Comparison of ENCODE assay signal across 13 mouse cellular contexts in genomic region chr1:90973574-90973911, GRCm38 (mm10). TPM values are rescaled to one million over a fixed set of nuclear protein-coding genes. Genes with fewer than 3 reads are reported as not detected.
DNase-seq lines count a peak whose midpoint lies in the region; ATAC-seq and TF ChIP-seq lines count a peak whose summit lies in the region.
"Had no signal": no experiment of that assay in that cellular context is flagged by ENCODE, and none has a peak within 500 bp of the region (broad histone marks: within the 10 kb centered on the region; RNA-seq: fewer than 3 reads in every experiment).

No protein-coding gene starts in this region.

- 0 out of 2 replicates have a peak, but pooled peaks cover 11% of the 10 kb centered on the region for H3K27me3 ChIP-seq in heart, embryonic 13.5 days (replicated peaks)
- H3K27me3 ChIP-seq in embryonic facial prominence, embryonic 11.5 days (ENCODE audit: control insufficient read depth, insufficient read depth, low read length): no peaks in the 10 kb centered on the region
- H3K27me3 ChIP-seq in hindbrain, embryonic 16.5 days (replicated peaks; ENCODE audit: control insufficient read depth, insufficient read depth, low read length): no peaks in the 10 kb centered on the region
- peaks cover 5% of the 10 kb centered on the region; the same call in 1 of the 2 replicates for H3K27me3 ChIP-seq in midbrain, embryonic 14.5 days (ENCODE audit: control insufficient read depth, insufficient read depth, low read length)
- no peaks in the 10 kb centered on the region for H3K27me3 ChIP-seq in kidney, adult 2 months (replicated peaks; ENCODE audit: control insufficient read depth, insufficient read depth, low read length)

- no peak for TF ChIP-seq POLR2A in kidney, adult 2 months (IDR thresholded peaks at IDR 0.05; ENCODE audit: low read depth, low read length)

- no peak for DNase-seq in heart, adult 18-20 months
- no peak for DNase-seq in embryonic facial prominence, embryonic 11.5 days (ENCODE audit: low spot score)
- no peak for DNase-seq in midbrain, embryonic 14.5 days
- no peak for DNase-seq in cerebellum, postnatal 25 days
- no peak for DNase-seq in kidney, adult 2 months
- DNase-seq in gastrocnemius, postnatal 4 days (ENCODE audit: low spot score in 2 of 2): no peak

- peaks cover 59% of the 10 kb centered on the region for H3K4me1 ChIP-seq in heart, embryonic 13.5 days
- peaks cover 8% of the 10 kb centered on the region for H3K4me1 ChIP-seq in embryonic facial prominence, embryonic 11.5 days (ENCODE audit: control insufficient read depth, insufficient read depth, low read length)
- peaks cover 30% of the 10 kb centered on the region for H3K4me1 ChIP-seq in hindbrain, embryonic 16.5 days (ENCODE audit: control insufficient read depth, insufficient read depth, low read depth, low read length)
- peaks cover 19% of the 10 kb centered on the region for H3K4me1 ChIP-seq in midbrain, embryonic 14.5 days (ENCODE audit: control insufficient read depth, insufficient read depth, low read length)
- H3K4me1 ChIP-seq in kidney, adult 2 months (ENCODE audit: control insufficient read depth, insufficient read depth, low read length): peaks cover 9% of the 10 kb centered on the region; the same call in 1 of the 2 replicates

- no peak for ATAC-seq in heart, embryonic 13.5 days (ENCODE audit: extremely low read depth, insufficient number of reproducible peaks, low FRiP score, low TSS enrichment)
- peak; percentile 14; the same call in 1 of the 2 replicates for ATAC-seq in embryonic facial prominence, embryonic 11.5 days (replicated peaks; ENCODE audit: insufficient number of reproducible peaks, low FRiP score, low TSS enrichment, low read depth)
- peak; percentile 38 for ATAC-seq in hindbrain, embryonic 16.5 days
- ATAC-seq in midbrain, embryonic 14.5 days (ENCODE audit: low FRiP score, low TSS enrichment): peak; percentile 24; the same call in 1 of the 2 replicates

- H3K4me2 ChIP-seq in heart, embryonic 13.5 days: peak overlapping the region; percentile 34; the same call in 1 of the 2 replicates
- no peak overlapping the region for H3K4me2 ChIP-seq in embryonic facial prominence, embryonic 11.5 days (ENCODE audit: low read depth, low read length)
- no peak overlapping the region for H3K4me2 ChIP-seq in hindbrain, embryonic 16.5 days (ENCODE audit: low read length)
- no peak overlapping the region for H3K4me2 ChIP-seq in midbrain, embryonic 14.5 days (ENCODE audit: low read length)
- H3K4me2 ChIP-seq: lung, embryonic 14.5 days had no signal

- peak overlapping the region; percentile 46 for H3K27ac ChIP-seq in heart, embryonic 13.5 days (replicated peaks)
- H3K27ac ChIP-seq in embryonic facial prominence, embryonic 11.5 days (replicated peaks; ENCODE audit: low read depth, low read length): no peak overlapping the region
- no peak overlapping the region for H3K27ac ChIP-seq in hindbrain, embryonic 16.5 days (ENCODE audit: low read depth, low read length)
- no peak overlapping the region for H3K27ac ChIP-seq in midbrain, embryonic 14.5 days (replicated peaks; ENCODE audit: low read depth, low read length)
- no peak overlapping the region for H3K27ac ChIP-seq in kidney, adult 2 months (ENCODE audit: insufficient read depth, low read depth, low read length)

- H3K4me3 ChIP-seq in heart, embryonic 13.5 days: no peak overlapping the region
- H3K4me3 ChIP-seq in embryonic facial prominence, embryonic 11.5 days (ENCODE audit: low read depth, low read length): no peak overlapping the region
- H3K4me3 ChIP-seq in hindbrain, embryonic 16.5 days (ENCODE audit: low read length): no peak overlapping the region
- no peak overlapping the region for H3K4me3 ChIP-seq in midbrain, embryonic 14.5 days (replicated peaks; ENCODE audit: low read depth, low read length)
- no peak overlapping the region for H3K4me3 ChIP-seq in kidney, adult 2 months (ENCODE audit: insufficient read depth, low read depth, low read length)

- WGBS in heart, embryonic 13.5 days: 87% methylated on average over 2 of the region's 2 CpGs
- WGBS in embryonic facial prominence, embryonic 11.5 days: 79% methylated on average over 2 of the region's 2 CpGs
- 66% methylated on average over 2 of the region's 2 CpGs for WGBS in hindbrain, embryonic 16.5 days
- 76% methylated on average over 2 of the region's 2 CpGs for WGBS in midbrain, embryonic 14.5 days
- WGBS in kidney, adult 2 months: 73% methylated on average over 2 of the region's 2 CpGs

- TF ChIP-seq CTCF in kidney, adult 2 months (conservative IDR thresholded peaks at IDR 0.05; ENCODE audit: insufficient read depth, insufficient read length, low read depth, low read length): no peak

- peak overlapping the region; percentile 74 for H3K9ac ChIP-seq in heart, embryonic 13.5 days
- H3K9ac ChIP-seq in embryonic facial prominence, embryonic 11.5 days (replicated peaks; ENCODE audit: low read length): no peak overlapping the region
- 0 out of 2 replicates have a peak overlapping the region, but pooled peaks have one; percentile 24 for H3K9ac ChIP-seq in hindbrain, embryonic 16.5 days (ENCODE audit: low read depth, low read length)
- H3K9ac ChIP-seq in midbrain, embryonic 14.5 days (replicated peaks; ENCODE audit: low read length): no peak overlapping the region
- H3K9ac ChIP-seq: lung, embryonic 14.5 days had no signal

- H3K36me3 ChIP-seq in heart, embryonic 13.5 days: no peaks in the 10 kb centered on the region
- no peaks in the 10 kb centered on the region for H3K36me3 ChIP-seq in embryonic facial prominence, embryonic 11.5 days (replicated peaks; ENCODE audit: control insufficient read depth, insufficient read depth, low read depth, low read length)
- no peaks in the 10 kb centered on the region for H3K36me3 ChIP-seq in hindbrain, embryonic 16.5 days (ENCODE audit: control insufficient read depth, insufficient read depth, low read length)
- no peaks in the 10 kb centered on the region for H3K36me3 ChIP-seq in midbrain, embryonic 14.5 days (ENCODE audit: control insufficient read depth, insufficient read depth, low read length)
- no peaks in the 10 kb centered on the region for H3K36me3 ChIP-seq in kidney, adult 2 months (ENCODE audit: control insufficient read depth, insufficient read depth, low read length)

- H3K9me3 ChIP-seq in heart, embryonic 13.5 days: no peaks in the 10 kb centered on the region
- no peaks in the 10 kb centered on the region for H3K9me3 ChIP-seq in embryonic facial prominence, embryonic 11.5 days (replicated peaks; ENCODE audit: control insufficient read depth, low read length)
- no peaks in the 10 kb centered on the region for H3K9me3 ChIP-seq in hindbrain, embryonic 16.5 days (ENCODE audit: control insufficient read depth, low read length)
- H3K9me3 ChIP-seq in midbrain, embryonic 14.5 days (ENCODE audit: control insufficient read depth, low read length): no peaks in the 10 kb centered on the region

RNA-seq across cellular contexts. Expression of gene Rab17, which starts 4.1 kb away (rescaled TPM):
- 0.57 and 1.5 TPM in 2 replicates for polyA plus RNA-seq in heart, embryonic 13.5 days (2015; fragmentation: Nextera tagmentation; extraction: Ambion mirVana)
- 1 to 10 TPM; 2.4 to 2.9 TPM for total RNA-seq in heart, adult 18-20 months (2021)
- polyA plus RNA-seq in embryonic facial prominence, embryonic 11.5 days (2014; fragmentation: Nextera tagmentation; extraction: Ambion mirVana): 0.64 and 0.70 TPM in 2 replicates
- polyA plus RNA-seq in hindbrain, embryonic 16.5 days (2015; fragmentation: Nextera tagmentation; extraction: Ambion mirVana): 0.36 TPM in 1 of 2 replicates, not detected in the other
- polyA plus RNA-seq in midbrain, embryonic 14.5 days (2014; fragmentation: Nextera tagmentation; extraction: Ambion mirVana): 0.30 TPM in 1 of 2 replicates, not detected in the other
- 34.4 and 35.9 TPM in 2 replicates for polyA plus RNA-seq in kidney, adult 2 months (2012; rRNA removed)
- under 1 TPM; 0.26 to 0.29 TPM for total RNA-seq in gastrocnemius, postnatal 4 days (2021)
- total RNA-seq: layer of hippocampus, postnatal 14 days had no signal

RNA-seq across cellular contexts. Expression of gene Prlh, which starts 20.6 kb away (rescaled TPM):
- not detected in 2 replicates for polyA plus RNA-seq in heart, embryonic 13.5 days (2015; fragmentation: Nextera tagmentation; extraction: Ambion mirVana)
- total RNA-seq in heart, adult 18-20 months (2021): not detected
- polyA plus RNA-seq in embryonic facial prominence, embryonic 11.5 days (2014; fragmentation: Nextera tagmentation; extraction: Ambion mirVana): not detected in 2 replicates
- polyA plus RNA-seq in hindbrain, embryonic 16.5 days (2015; fragmentation: Nextera tagmentation; extraction: Ambion mirVana): not detected in 2 replicates
- polyA plus RNA-seq in midbrain, embryonic 14.5 days (2014; fragmentation: Nextera tagmentation; extraction: Ambion mirVana): not detected in 2 replicates
- polyA plus RNA-seq in kidney, adult 2 months (2012; rRNA removed): not detected in 2 replicates
- total RNA-seq in gastrocnemius, postnatal 4 days (2021): not detected
- total RNA-seq: CH12.LX; layer of hippocampus, postnatal 14 days had no signal
- polyA plus RNA-seq: gonadal fat pad, adult 2 months; lung, embryonic 14.5 days; testis, adult 2 months had no signal

RNA-seq across cellular contexts. Expression of gene Lrrfip1, which starts 25.0 kb away (rescaled TPM):
- polyA plus RNA-seq in heart, embryonic 13.5 days (2015; fragmentation: Nextera tagmentation; extraction: Ambion mirVana): 122 and 137 TPM in 2 replicates
- total RNA-seq in heart, adult 18-20 months (2021): 10 to 100 TPM; 62.9 to 67.0 TPM
- 28.5 and 30.0 TPM in 2 replicates for polyA plus RNA-seq in embryonic facial prominence, embryonic 11.5 days (2014; fragmentation: Nextera tagmentation; extraction: Ambion mirVana)
- polyA plus RNA-seq in hindbrain, embryonic 16.5 days (2015; fragmentation: Nextera tagmentation; extraction: Ambion mirVana): 40.9 and 43.3 TPM in 2 replicates
- polyA plus RNA-seq in midbrain, embryonic 14.5 days (2014; fragmentation: Nextera tagmentation; extraction: Ambion mirVana): 30.1 and 32.1 TPM in 2 replicates
- polyA plus RNA-seq in kidney, adult 2 months (2012; rRNA removed): 9.4 and 11.4 TPM in 2 replicates
- 100 to 1,000 TPM; 206 to 229 TPM for total RNA-seq in gastrocnemius, postnatal 4 days (2021)

RNA-seq across cellular contexts. Expression of gene Mlph, which starts 58.7 kb away (rescaled TPM):
- 0.04 and 0.40 TPM in 2 replicates for polyA plus RNA-seq in heart, embryonic 13.5 days (2015; fragmentation: Nextera tagmentation; extraction: Ambion mirVana)
- 1 to 10 TPM; 1.1 to 1.5 TPM for total RNA-seq in heart, adult 18-20 months (2021)
- polyA plus RNA-seq in embryonic facial prominence, embryonic 11.5 days (2014; fragmentation: Nextera tagmentation; extraction: Ambion mirVana): 0.07 and 0.31 TPM in 2 replicates
- 0.14 and 0.18 TPM in 2 replicates for polyA plus RNA-seq in hindbrain, embryonic 16.5 days (2015; fragmentation: Nextera tagmentation; extraction: Ambion mirVana)
- 0.12 and 0.42 TPM in 2 replicates for polyA plus RNA-seq in midbrain, embryonic 14.5 days (2014; fragmentation: Nextera tagmentation; extraction: Ambion mirVana)
- 4.6 and 5.7 TPM in 2 replicates for polyA plus RNA-seq in kidney, adult 2 months (2012; rRNA removed)
- total RNA-seq in gastrocnemius, postnatal 4 days (2021): under 1 TPM; 0.59 to 0.75 TPM
- total RNA-seq: CH12.LX had no signal

Comparison
In these comparisons a context has a peak if more than half of its experiments do, and no peak if none do; other contexts are left out.
1. H3K9ac ChIP-seq: peak in heart, embryonic 13.5 days (single experiment) and hindbrain, embryonic 16.5 days (single experiment); none in embryonic facial prominence, embryonic 11.5 days (single experiment) and midbrain, embryonic 14.5 days (single experiment).
2. RNA of gene Rab17, which starts 4.1 kb away (polyA plus RNA-seq): 34.4 to 35.9 TPM in kidney, adult 2 months; 0.64 to 0.70 TPM in embryonic facial prominence, embryonic 11.5 days, 0.57 to 1.5 TPM in heart, embryonic 13.5 days, 0.36 TPM in hindbrain, embryonic 16.5 days and 0.30 TPM in midbrain, embryonic 14.5 days; every median in the first group is over 10 times any median in the second.